Mouse (Mus musculus) heart, adult 11 months (tissue): ENCODE data around the gene Rnf43.

Experiments used
- DNase-seq: peaks from one replicate; pipeline ENCODE4 v3.0.0; 2022

Gene Rnf43

DNA sequence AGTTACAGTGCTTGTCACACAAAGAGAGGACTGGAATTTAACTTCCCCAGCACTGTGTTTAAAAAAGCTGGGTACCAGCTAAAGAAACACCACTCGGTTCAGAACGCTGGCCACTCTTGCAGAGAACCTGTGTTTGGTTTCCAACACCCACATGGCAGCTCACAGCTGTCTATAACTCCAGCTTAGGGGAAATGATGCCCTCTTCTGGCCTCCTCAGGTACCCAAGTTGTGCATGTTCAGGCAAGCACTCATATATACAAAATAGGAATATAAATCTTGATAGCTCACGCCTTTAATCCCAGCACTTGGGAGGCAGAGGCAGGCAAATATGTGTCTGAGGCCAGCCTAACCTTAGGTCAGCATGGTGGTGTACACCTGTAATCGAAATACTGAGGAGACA is 53.5 kb downstream of the Rnf43 start:
- no peak for DNase-seq

GRCm38 (mm10) chr11:87719526-87719925 is 57.0 kb downstream of the Rnf43 start:
- DNase-seq: no peak

- DNase-seq: no peak
Observed at GRCm38 (mm10) chr11:87720324-87720723, 57.8 kb downstream of the Rnf43 start.

DNA sequence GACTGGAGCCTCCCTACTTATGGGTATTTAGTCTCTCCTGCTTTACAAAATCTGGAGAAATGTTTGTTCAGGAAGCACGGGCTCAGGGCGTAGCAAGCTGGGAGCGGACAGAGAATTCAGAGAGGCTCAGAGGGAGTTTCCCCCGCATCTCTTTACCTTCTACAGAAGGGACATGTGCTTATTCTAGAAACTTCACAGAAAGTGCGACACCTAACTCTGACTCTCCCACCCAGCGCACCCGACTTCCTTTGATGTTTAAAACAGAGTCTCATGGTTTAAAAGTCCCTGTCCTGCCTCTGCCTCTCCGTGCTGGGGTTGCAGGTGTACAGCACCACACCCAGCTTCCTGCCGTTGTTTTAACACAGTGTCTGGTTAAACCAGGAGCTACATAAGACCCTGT is 58.3 kb downstream of the Rnf43 start:
- no peak for DNase-seq

DNA sequence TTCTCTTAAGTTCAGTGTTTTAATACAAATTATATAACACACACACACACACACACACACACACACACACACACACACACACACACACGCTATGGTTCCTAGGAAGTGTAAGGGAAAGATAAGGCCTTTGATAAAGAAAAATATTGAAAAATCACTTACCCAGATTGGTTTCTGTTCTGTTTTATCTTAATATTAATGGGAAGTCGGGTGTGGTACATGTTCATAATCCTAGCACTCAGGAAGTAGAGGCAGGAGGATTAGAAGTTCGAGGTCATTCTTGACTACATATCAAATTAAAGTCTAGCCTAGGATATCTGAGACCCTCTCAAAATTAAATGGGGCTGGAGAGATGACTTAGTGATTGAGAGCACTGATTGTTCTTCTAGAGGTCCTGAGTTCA is 59.6 kb downstream of the Rnf43 start:
- no peak for DNase-seq

DNA sequence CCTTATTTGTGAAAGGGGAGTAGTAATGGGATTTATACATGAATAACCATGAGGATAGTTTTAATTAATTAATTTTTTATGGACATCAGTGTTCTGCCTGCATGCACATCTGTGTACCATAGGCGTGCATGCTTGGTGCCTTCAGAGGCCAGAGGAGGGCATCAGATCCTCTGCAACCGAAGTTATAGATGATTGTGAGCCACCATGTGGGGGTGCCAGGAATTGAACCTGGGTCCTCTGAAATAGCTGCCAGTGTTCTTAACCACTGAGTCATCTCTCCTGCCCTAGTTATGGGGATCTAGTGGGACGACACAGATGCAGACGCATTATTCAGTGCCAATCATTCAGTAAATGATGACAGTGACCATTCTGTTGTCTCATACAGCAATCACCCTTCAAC is 60.4 kb downstream of the Rnf43 start:
- DNase-seq: no peak

- no peak for DNase-seq
Observed at GRCm38 (mm10) chr11:87725515-87725914, 63.0 kb downstream of the Rnf43 start.

GRCm38 (mm10) chr11:87725964-87726562 is 63.5 kb downstream of the Rnf43 start:
- DNase-seq: no peak

GRCm38 (mm10) chr11:87727021-87727420 is 64.5 kb downstream of the Rnf43 start:
- no peak for DNase-seq

DNA sequence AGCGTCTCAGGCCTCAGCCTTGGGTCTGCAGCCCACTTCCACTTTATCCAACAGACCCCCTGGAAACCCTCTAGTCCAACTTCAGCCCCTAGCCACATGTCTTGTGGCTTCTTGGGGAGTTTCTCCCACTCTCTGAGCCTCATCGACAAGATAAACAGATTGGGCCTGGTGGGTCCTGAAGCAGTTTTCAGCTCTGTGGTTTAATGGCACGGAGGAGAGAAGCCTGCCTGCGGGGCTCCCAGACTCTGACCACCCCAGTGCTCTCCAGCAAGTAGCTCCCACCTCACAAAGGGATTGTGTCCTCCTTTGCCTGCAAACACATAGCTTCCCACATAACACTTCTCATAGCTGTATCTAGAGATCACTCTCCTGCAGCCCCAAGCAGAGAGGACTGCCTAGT is 64.9 kb downstream of the Rnf43 start:
- DNase-seq: no peak

GRCm38 (mm10) chr11:87728850-87729592 is 66.5 kb downstream of the Rnf43 start:
- no peak for DNase-seq

DNA sequence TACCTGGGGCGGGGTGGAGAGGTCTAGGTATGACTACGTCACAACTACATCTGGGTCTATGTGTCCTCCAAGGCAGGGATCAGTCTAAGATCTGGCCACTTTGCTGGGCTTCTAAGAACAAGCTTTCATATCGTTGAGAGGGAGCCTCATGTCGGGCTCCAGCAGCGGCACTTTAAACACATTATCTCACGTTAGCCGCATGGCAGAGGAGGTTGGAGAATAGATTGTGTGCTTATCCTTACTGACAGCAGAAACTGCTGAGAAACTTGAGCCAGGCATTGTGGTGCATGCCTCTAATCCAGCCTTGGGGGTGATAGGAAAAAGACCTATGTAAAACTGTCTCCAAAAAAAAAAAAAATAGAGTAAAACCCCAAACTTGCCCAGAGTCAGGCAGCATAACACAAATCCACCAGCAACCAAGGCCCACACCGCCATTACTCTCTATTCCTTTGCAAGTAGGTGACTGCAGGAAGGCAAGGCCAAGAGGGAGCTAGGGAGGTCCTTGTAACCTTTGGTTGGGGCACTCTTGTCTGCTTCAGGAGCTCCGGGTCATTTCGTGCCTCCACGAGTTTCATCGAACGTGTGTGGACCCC is 67.2 kb downstream of the Rnf43 start:
- DNase-seq: no peak

DNA sequence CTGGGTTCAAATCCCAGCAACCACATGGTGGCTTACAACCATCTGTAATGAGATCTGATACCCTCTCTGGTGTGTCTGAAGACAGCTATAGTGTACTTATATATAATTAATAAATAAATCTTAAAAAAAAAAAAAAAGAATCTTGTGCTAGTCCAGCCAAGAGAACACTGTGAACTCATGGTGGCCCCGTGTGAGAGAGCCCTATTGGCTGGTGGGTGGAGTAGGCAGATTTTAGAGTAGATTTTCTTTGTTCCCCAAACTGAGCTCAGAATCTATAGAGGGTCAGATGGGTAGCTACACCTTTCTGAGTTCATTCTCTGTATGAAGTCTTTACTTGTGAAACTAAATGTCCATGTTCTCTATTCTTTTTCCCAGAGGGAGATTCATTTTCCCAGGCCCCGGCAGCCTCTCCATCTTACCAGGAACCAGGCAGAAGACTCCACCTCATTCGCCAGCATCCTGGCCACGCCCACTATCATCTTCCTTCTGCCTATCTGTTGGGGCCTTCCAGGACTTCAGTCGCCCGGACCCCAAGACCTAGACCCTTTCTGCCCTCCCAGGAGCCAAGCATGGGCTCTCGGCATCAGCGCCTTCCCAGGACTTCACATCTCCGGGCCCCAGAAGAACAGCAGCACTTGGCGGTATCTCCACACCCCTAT is 68.3 kb downstream of the Rnf43 start:
- DNase-seq: no peak

DNA sequence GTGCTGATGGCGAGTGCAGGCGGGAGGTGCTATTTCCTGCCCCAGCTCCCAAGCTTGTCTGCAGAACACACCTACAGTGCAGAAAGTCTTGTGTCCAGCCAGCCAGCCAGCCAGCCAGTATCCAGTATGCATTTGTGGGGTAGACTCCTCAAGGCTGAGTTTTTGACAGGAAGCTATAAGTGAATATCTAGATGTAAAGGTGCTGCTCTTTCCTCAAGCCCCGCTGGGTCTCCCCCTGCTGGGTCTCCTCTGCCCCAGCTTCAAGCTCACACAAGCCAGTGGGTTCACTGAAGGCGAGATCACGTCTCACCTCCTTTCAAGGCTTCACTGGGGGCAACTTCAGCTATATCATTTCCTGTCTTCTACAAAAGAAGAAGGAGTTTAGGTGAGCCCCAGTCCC is 71.8 kb downstream of the Rnf43 start:
- no peak for DNase-seq

DNA sequence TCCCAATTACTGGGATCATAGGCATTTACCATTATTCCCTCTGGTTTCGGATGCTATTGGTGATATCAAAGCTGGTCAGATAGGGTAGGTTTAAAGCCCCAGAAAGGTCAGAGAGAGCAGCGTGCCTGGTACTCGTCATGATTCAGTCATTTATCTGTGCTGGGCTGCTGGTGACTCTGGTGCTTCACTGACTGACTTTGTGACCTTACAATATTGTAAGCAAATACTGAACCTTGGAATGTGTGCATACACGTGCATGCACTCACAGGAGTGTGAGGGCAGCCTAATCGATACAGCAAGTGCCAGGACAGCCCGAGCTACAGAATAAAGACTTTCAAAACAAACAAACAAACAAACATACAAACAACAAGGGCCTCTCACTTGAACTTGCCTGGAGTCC is 73.2 kb downstream of the Rnf43 start:
- no peak for DNase-seq

- peak; percentile 95 for DNase-seq
Observed at GRCm38 (mm10) chr11:87736647-87737134, 74.2 kb downstream of the Rnf43 start.

DNA sequence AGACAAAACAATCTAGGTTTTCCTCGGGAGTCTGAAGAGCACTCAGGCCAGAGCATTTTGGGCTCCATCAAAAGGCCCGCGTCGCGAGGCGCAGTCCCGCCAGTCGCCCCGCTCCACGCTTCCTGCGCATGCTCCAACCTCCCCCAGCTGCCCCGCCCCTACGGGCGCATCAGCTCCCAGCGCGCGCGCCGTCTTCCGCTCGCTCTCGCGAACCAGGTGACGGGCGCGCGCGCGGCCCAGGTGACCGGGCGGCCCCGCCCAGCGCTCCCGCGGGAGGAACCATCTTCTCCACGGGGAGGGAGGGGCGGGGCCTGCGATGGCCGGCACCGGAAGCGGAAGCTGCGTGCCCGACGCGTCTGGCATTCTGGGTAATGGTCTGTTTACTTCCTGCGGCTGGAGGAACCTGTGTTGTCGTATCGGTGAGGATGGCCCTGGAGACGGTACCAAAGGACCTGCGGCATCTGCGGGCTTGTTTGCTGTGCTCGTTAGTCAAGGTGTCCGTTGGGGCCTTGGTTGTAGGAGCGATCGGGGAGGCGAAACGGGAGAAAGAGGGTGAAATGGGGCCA is 74.7 kb downstream of the Rnf43 start, which contains the start of gene Supt4a:
Gene Supt4a, plus strand, starts transcription at position 378 of the 566 bp plus-strand sequence.
- peak; percentile 100 for DNase-seq

DNA sequence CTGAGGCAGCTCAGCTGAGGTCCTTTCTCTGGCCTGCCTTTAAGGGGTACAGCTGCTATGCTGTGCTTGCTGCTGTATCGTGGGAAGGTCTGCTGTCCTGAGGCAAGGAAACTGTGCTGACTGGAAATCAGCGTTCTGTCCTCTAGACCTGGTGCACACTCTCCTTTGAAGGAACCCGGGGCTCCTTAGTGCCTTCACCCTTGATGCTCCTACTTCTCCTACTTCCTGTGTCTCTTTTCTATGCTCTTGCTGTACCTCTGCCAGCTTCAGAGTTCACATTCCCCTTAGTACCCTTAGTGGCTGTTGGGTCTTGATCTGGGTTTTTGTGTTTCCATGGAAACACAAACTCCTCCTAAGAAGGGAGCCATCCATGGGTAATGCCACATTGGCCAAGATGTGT is 81.2 kb downstream of the Rnf43 start:
- DNase-seq: no peak

DNA sequence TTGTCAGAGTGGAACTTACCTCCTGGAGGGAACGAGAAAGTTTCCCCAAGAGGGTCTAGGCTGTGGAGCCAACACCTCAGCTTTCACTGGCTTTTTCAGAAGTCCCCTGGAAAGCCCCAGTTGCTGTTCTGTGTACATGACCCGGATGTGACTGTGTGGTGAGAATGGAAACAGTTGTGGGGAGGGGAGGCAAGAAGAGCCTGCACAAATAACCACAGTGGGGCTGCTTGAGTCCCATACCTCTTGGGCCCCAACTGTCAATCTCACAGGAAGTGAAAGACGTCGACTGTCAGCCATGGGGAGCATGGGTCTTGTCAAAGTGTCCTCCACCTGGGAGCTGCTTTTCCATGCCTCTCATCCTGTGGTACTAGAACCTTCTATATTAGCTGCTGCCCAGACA is 82.4 kb downstream of the Rnf43 start:
- no peak for DNase-seq

DNA sequence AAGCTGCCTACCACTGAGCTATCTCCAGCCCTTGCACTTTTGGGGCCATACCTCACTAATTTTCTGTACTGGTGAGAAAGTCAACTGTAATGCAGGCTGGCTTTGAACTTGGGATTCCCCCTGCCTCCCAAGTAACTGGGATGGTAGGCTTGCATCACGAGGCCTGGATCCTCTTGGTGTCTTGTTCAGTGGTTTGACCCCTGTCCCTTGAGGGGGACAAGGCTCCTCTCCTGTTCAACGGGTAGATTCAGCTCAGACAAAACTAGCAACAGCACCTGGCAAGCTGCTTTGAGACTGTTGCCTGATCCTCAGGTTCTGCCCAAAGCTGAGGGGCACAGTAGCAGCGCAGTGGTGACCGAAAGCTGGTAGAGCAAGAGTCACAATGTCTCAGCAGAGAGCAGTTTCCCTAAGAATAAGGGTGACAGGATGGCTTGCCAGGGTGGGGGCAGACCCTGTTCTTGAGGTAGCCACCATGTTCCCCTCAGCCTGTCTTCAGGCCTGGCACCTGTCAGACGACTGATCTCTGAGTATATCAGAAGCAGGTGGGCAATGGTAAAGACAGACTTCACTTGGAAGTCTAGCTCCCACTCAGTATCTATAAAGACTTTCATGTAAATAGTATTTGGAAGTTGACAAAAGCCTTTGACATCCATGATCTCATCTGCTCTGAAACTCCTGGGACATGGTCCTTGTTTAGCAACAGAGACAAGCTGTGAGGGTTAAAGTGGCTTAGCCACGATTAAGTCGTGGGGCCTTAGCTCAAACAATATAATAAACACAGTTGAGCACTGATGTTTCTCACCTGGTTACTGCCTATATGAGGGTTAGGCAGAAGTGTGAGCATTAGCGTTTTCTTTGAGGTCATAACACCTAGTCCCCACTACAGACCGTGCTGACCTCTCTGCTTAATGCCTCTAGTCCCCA is 83.4 kb downstream of the Rnf43 start:
- peak; percentile 78 for DNase-seq

DNA sequence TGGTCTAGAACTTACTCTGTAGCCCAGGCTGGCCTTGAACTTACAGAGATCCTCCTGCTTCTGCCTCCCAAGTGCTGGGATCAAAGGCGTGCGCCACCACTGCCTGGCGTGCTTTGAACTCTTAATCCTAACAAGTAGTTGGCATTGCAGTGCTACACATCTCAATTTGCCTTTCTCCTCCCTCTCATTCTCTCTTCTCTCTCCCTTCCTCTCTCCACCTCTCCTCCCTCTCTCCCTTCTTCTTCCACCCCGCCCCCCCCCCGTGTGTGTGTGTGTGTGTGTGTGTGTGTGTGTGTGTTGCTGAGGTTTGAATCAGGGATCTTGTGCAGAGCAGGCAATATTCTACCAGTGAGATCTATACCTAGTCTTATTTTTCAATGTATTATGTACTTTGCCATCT is 84.8 kb downstream of the Rnf43 start:
- no peak for DNase-seq

DNA sequence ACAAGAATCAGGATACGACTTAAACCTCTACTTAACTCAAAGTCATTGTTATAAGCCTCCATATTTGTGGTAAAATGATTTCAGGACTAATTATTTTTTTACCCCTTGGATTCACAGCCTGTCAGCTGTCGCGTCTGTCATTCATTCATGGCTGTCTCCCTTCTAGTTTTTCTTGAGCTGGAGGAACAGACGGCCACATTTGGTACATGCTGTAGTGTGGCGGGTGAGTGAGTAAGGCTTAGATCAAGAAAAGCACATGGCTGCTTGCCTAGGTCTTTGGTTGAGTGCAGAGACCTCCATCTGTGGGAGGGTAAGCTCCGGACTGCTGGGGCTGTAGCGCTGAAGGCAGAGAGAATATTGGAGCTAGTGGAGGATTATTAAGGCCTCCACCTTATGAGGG is 85.2 kb downstream of the Rnf43 start:
- DNase-seq: no peak
